Mouse (Mus musculus): ENCODE results near the gene Gm17019. TPM values are rescaled to one million over a fixed set of nuclear protein-coding genes. Genes with fewer than 3 reads are reported as not detected.
A peak's percentile ranks its signal among the peaks of the same experiment; 100 is the strongest.
"Not testable (repeated sequence)": the region's sequence is repeated elsewhere in the genome, so short reads cannot be mapped to it uniquely, and the experiment has no call there.

The Gm17019 gene
- polyA plus RNA-seq, 1 experiment from 2014 or later: not detected

- H3K27me3 ChIP-seq (ENCODE audit: control insufficient read depth, insufficient read depth, low read length); H3K4me3 ChIP-seq (ENCODE audit: low read length); H3K27ac ChIP-seq (ENCODE audit: low read length); H3K9ac ChIP-seq (ENCODE audit: low read length); ATAC-seq (replicated peaks; ENCODE audit: extremely low read depth, insufficient read depth, low FRiP score); H3K36me3 ChIP-seq (ENCODE audit: control insufficient read depth, insufficient read depth); H3K4me2 ChIP-seq (ENCODE audit: low read depth, low read length); H3K9me3 ChIP-seq (replicated peaks; ENCODE audit: control insufficient read depth, low read length); H3K4me1 ChIP-seq (ENCODE audit: control insufficient read depth, insufficient read depth, low read length): not testable (repeated sequence)
- WGBS: 66% methylated on average over 3 of the region's 4 CpGs
Observed at GRCm38 (mm10) chr5:15040784-15041183, 8.0 kb upstream of the Gm17019 start.

- ATAC-seq (replicated peaks; ENCODE audit: extremely low read depth, insufficient read depth, low FRiP score): peak; percentile 81
- H3K27me3 ChIP-seq (ENCODE audit: control insufficient read depth, insufficient read depth, low read length); H3K4me3 ChIP-seq (ENCODE audit: low read length); H3K36me3 ChIP-seq (ENCODE audit: control insufficient read depth, insufficient read depth); H3K9me3 ChIP-seq (replicated peaks; ENCODE audit: control insufficient read depth, low read length); H3K27ac ChIP-seq (ENCODE audit: low read length); H3K4me1 ChIP-seq (ENCODE audit: control insufficient read depth, insufficient read depth, low read length); H3K9ac ChIP-seq (ENCODE audit: low read length); H3K4me2 ChIP-seq (ENCODE audit: low read depth, low read length): not testable (repeated sequence)
- WGBS: 79% methylated on average over 4 of the region's 4 CpGs
Observed at GRCm38 (mm10) chr5:15039984-15040383, 7.2 kb upstream of the Gm17019 start.

- not testable (repeated sequence) for ATAC-seq (replicated peaks; ENCODE audit: extremely low read depth, insufficient read depth, low FRiP score); H3K4me3 ChIP-seq (ENCODE audit: low read length); H3K4me2 ChIP-seq (ENCODE audit: low read depth, low read length); H3K9me3 ChIP-seq (replicated peaks; ENCODE audit: control insufficient read depth, low read length); H3K27me3 ChIP-seq (ENCODE audit: control insufficient read depth, insufficient read depth, low read length); H3K27ac ChIP-seq (ENCODE audit: low read length); H3K9ac ChIP-seq (ENCODE audit: low read length); H3K36me3 ChIP-seq (ENCODE audit: control insufficient read depth, insufficient read depth); H3K4me1 ChIP-seq (ENCODE audit: control insufficient read depth, insufficient read depth, low read length)
- 43% methylated on average over 1 of the region's 1 CpGs for WGBS
Observed at GRCm38 (mm10) chr5:15024316-15024715, 8.5 kb downstream of the Gm17019 start.

DNA sequence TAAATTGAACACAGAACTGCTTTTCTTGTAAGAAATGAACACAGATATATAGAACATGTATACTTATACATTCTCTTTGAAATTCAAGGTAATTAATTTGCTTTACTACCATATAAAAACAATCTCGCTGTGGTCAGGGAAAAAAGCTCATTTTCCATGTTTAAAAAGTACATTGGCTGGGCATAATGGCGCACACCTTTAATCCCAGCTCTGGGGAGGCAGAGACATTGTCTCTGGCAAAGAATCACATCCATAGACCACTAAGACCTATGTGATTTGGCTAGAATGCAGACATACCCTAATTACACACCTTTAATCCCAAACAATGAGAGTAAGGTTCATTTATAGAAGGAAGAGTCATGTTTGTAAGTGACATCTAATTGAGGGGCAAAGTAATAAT, 12.7 kb downstream of the Gm17019 start:
- not testable (repeated sequence) for H3K27me3 ChIP-seq (ENCODE audit: control insufficient read depth, insufficient read depth, low read length)

DNA sequence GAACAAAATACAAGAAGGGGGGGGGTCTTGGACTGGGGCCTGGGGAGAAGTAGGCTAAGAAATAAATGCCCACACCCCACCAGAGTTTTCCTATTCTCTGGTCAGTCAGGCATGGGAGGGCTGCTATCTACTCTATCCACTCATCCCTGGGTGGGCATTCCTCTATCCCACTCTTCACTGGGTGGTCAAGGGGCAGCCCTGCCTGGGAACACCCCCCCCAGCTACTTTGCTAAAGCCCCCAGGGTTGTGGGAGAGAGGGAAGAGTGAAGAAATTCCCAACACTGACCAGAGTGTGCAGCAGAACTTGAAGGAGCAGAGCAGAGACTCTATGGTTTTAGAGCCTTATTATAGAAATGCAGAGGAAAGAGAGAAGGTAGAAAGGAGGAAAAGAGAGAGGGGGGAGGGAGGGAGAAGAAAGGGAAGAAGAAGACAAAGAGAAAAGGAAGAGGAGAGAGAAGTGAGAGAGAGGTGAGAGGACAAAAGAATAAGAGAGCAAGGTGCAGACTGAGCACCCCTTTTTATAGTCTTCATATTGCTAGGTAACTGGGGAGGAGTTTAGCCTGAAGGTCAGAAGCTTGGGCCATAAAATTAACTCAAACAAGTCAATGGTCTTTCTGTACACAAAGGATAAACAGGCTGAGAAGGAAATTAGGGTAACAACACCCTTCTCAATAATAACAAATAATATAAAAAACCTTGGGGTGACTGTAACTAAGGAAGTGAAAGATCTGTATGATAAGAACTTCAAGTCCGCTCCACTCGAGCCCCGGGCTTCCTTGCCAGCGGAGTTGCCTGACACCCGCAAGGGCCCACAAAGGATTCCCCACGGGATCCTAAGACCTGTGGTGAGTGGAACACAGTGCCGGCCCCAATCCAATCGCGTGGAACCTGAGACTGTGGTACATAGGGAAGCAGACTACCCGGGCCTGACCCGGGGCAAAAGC, 21.9 kb downstream of the Gm17019 start:
- not testable (repeated sequence) for H3K4me3 ChIP-seq (ENCODE audit: low read length); H3K36me3 ChIP-seq (ENCODE audit: control insufficient read depth, insufficient read depth); ATAC-seq (replicated peaks; ENCODE audit: extremely low read depth, insufficient read depth, low FRiP score); H3K27me3 ChIP-seq (ENCODE audit: control insufficient read depth, insufficient read depth, low read length); H3K4me2 ChIP-seq (ENCODE audit: low read depth, low read length); H3K9me3 ChIP-seq (replicated peaks; ENCODE audit: control insufficient read depth, low read length); H3K4me1 ChIP-seq (ENCODE audit: control insufficient read depth, insufficient read depth, low read length); H3K27ac ChIP-seq (ENCODE audit: low read length); H3K9ac ChIP-seq (ENCODE audit: low read length)
- WGBS: 80% methylated on average over 11 of the region's 11 CpGs

More for the DNA sequence above, 12.7 kb downstream of the Gm17019 start:
- H3K36me3 ChIP-seq (ENCODE audit: control insufficient read depth, insufficient read depth); H3K4me1 ChIP-seq (ENCODE audit: control insufficient read depth, insufficient read depth, low read length); H3K9ac ChIP-seq (ENCODE audit: low read length); H3K4me2 ChIP-seq (ENCODE audit: low read depth, low read length); ATAC-seq (replicated peaks; ENCODE audit: extremely low read depth, insufficient read depth, low FRiP score); H3K4me3 ChIP-seq (ENCODE audit: low read length); H3K27ac ChIP-seq (ENCODE audit: low read length); H3K9me3 ChIP-seq (replicated peaks; ENCODE audit: control insufficient read depth, low read length): not testable (repeated sequence)
- WGBS: 58% methylated on average over 2 of the region's 2 CpGs

DNA sequence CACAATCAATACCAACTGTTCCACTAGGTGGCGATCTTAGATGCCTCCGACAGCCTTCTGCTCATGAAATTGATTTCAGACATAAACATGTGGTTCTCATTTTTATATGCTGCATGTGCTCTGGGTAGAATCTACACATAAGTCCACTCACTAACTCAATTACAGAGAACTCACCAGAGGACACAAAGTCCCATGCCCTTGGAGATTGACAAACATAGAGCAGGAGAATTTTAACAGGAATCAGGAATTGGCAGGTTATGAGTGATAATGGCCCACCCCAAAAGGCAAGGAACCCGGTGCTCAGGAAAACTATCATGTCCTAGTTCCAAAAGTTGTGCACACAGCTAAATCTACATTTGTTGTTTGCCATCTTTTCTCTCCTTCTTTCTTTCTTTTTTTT, 25.9 kb downstream of the Gm17019 start:
- H3K27ac ChIP-seq (ENCODE audit: low read length); H3K4me1 ChIP-seq (ENCODE audit: control insufficient read depth, insufficient read depth, low read length); H3K27me3 ChIP-seq (ENCODE audit: control insufficient read depth, insufficient read depth, low read length); H3K4me2 ChIP-seq (ENCODE audit: low read depth, low read length); H3K36me3 ChIP-seq (ENCODE audit: control insufficient read depth, insufficient read depth); H3K9ac ChIP-seq (ENCODE audit: low read length); H3K4me3 ChIP-seq (ENCODE audit: low read length): not testable (repeated sequence)
- peaks cover 10% of the 10 kb centered on the region for H3K9me3 ChIP-seq (replicated peaks; ENCODE audit: control insufficient read depth, low read length)
- whole genome bisulfite sequencing: 49% methylated on average over 3 of the region's 3 CpGs
- ATAC-seq (replicated peaks; ENCODE audit: extremely low read depth, insufficient read depth, low FRiP score): peak; percentile 42; the same call in 1 of the 2 replicates

- H3K9ac ChIP-seq (ENCODE audit: low read length); H3K27ac ChIP-seq (ENCODE audit: low read length); H3K4me2 ChIP-seq (ENCODE audit: low read depth, low read length); ATAC-seq (replicated peaks; ENCODE audit: extremely low read depth, insufficient read depth, low FRiP score); H3K4me1 ChIP-seq (ENCODE audit: control insufficient read depth, insufficient read depth, low read length); H3K4me3 ChIP-seq (ENCODE audit: low read length); H3K36me3 ChIP-seq (ENCODE audit: control insufficient read depth, insufficient read depth); H3K27me3 ChIP-seq (ENCODE audit: control insufficient read depth, insufficient read depth, low read length): not testable (repeated sequence)
- 54% methylated on average over 3 of the region's 3 CpGs for WGBS
- H3K9me3 ChIP-seq (replicated peaks; ENCODE audit: control insufficient read depth, low read length): peaks cover 10% of the 10 kb centered on the region
Observed at GRCm38 (mm10) chr5:15006288-15006687, 26.5 kb downstream of the Gm17019 start.

- H3K27ac ChIP-seq (ENCODE audit: low read length); H3K36me3 ChIP-seq (ENCODE audit: control insufficient read depth, insufficient read depth); H3K4me1 ChIP-seq (ENCODE audit: control insufficient read depth, insufficient read depth, low read length); H3K4me3 ChIP-seq (ENCODE audit: low read length); H3K27me3 ChIP-seq (ENCODE audit: control insufficient read depth, insufficient read depth, low read length); ATAC-seq (replicated peaks; ENCODE audit: extremely low read depth, insufficient read depth, low FRiP score); H3K4me2 ChIP-seq (ENCODE audit: low read depth, low read length); H3K9ac ChIP-seq (ENCODE audit: low read length): not testable (repeated sequence)
- H3K9me3 ChIP-seq (replicated peaks; ENCODE audit: control insufficient read depth, low read length): peaks cover 10% of the 10 kb centered on the region
- whole genome bisulfite sequencing: 47% methylated on average over 2 of the region's 4 CpGs
Observed at GRCm38 (mm10) chr5:15005584-15005983, 27.2 kb downstream of the Gm17019 start.
